Mouse (Mus musculus) liver, embryonic 15.5 days (tissue): ENCODE measurements around the gene Mthfd2l. TPM values are rescaled to one million over a fixed set of nuclear protein-coding genes. Genes with fewer than 3 reads are reported as not detected.

Source experiments
- ATAC-seq: fragments of 200-750 bp; cut with Nextera tagmentation; 2 replicates; pipeline ENCODE4 v1.8.0; 2017; ENCODE audit warnings: moderate number of reproducible peaks, mild to moderate bottlenecking, moderate library complexity; ENCODE audit not compliant: insufficient read depth
- H3K27ac ChIP-seq: fragments of 300-500 bp; sonication (generic); replicated peaks from 2 replicates; pipeline ENCODE4 v1.5.1; 2015; ENCODE audit warnings: mild to moderate bottlenecking, inconsistent platforms
- H3K27me3 ChIP-seq: fragments of 300-500 bp; sonication (generic); 2 replicates; pipeline ENCODE4 v1.6.1; 2015; ENCODE audit warnings: mild to moderate bottlenecking, inconsistent platforms
- H3K36me3 ChIP-seq: fragments of 300-500 bp; sonication (generic); replicated peaks from 2 replicates; pipeline ENCODE4 v1.6.1; 2015; ENCODE audit warnings: moderate library complexity, mild to moderate bottlenecking, inconsistent platforms
- H3K4me1 ChIP-seq: fragments of 300-500 bp; sonication (generic); replicated peaks from 2 replicates; pipeline ENCODE4 v1.6.1; 2015; ENCODE audit warnings: inconsistent platforms
- H3K4me2 ChIP-seq: fragments of 300-500 bp; sonication (generic); 2 replicates; pipeline ENCODE4 v1.6.1; 2015; ENCODE audit warnings: moderate library complexity, mild to moderate bottlenecking, inconsistent platforms
- H3K4me3 ChIP-seq: fragments of 300-500 bp; sonication (generic); replicated peaks from 2 replicates; pipeline ENCODE4 v1.5.1; 2015; ENCODE audit warnings: mild to moderate bottlenecking, inconsistent platforms
- H3K9ac ChIP-seq: fragments of 300-500 bp; sonication (generic); 2 replicates; pipeline ENCODE4 v1.6.1; 2015; ENCODE audit warnings: moderate library complexity, mild to moderate bottlenecking, inconsistent platforms
- H3K9me3 ChIP-seq: fragments of 300-500 bp; sonication (generic); replicated peaks from 2 replicates; pipeline ENCODE4 v1.6.1; 2016; ENCODE audit warnings: inconsistent platforms
- WGBS: fragments of 180-500 bp; shearing (Covaris S2); methylation state at CpG from one replicate; pipeline ENCODE4 v1.1.7; 2015; ENCODE audit warnings: mixed read lengths; ENCODE audit not compliant: insufficient replicate concordance; 5-methylcytosine and 5-hydroxymethylcytosine counted together
- polyA plus RNA-seq: library from polyadenylated mRNA; unstranded; fragments of >200 nt; fragmentation: Nextera tagmentation; extraction: Ambion mirVana; gene quantifications from 2 replicates; pipeline ENCODE4 v1.2.1, GENCODE M21; 2015

Mthfd2l gene
- polyA plus RNA-seq, 1 experiment from 2014 or later: 6.7 TPM

GRCm38 (mm10) chr5:90949499-90949898 lies 18.6 kb downstream of the Mthfd2l start:
- Histone ChIP-seq H3K27me3 (no peaks in the 10 kb centered on the region), H3K9ac (no peak overlapping the region), H3K4me1 (peaks cover 20% of the 10 kb centered on the region), H3K9me3 (no peaks in the 10 kb centered on the region), H3K27ac (no peak overlapping the region), H3K4me2 (no peak overlapping the region), H3K36me3 (no peaks in the 10 kb centered on the region), H3K4me3 (no peak overlapping the region)
- 22% methylated on average over 15 of the region's 15 CpGs for WGBS
- ATAC-seq: no peak

- Histone ChIP-seq H3K27me3 (no peaks in the 10 kb centered on the region), H3K4me2 (no peak overlapping the region), H3K4me1 (peaks cover 7% of the 10 kb centered on the region), H3K4me3 (no peak overlapping the region), H3K36me3 (no peaks in the 10 kb centered on the region), H3K9ac (no peak overlapping the region), H3K9me3 (no peaks in the 10 kb centered on the region), H3K27ac (no peak overlapping the region)
- no peak for ATAC-seq
- WGBS: 33% methylated on average over 2 of the region's 2 CpGs
These were observed 20.6 kb downstream of the Mthfd2l start for GRCm38 (mm10) chr5:90951475-90951874.

- Histone ChIP-seq H3K27ac (no peak overlapping the region), H3K9me3 (no peaks in the 10 kb centered on the region), H3K4me1 (no peaks in the 10 kb centered on the region), H3K4me2 (no peak overlapping the region), H3K9ac (no peak overlapping the region), H3K27me3 (no peaks in the 10 kb centered on the region), H3K36me3 (no peaks in the 10 kb centered on the region), H3K4me3 (no peak overlapping the region)
- ATAC-seq: no peak
- WGBS: 56% methylated on average over 8 of the region's 8 CpGs
These were observed 22.0 kb downstream of the Mthfd2l start for GRCm38 (mm10) chr5:90952731-90953481.

GRCm38 (mm10) chr5:90964316-90964715 lies 33.4 kb downstream of the Mthfd2l start:
- Histone ChIP-seq H3K36me3 (no peaks in the 10 kb centered on the region), H3K27me3 (no peaks in the 10 kb centered on the region), H3K9ac (no peak overlapping the region), H3K4me3 (no peak overlapping the region), H3K4me1 (no peaks in the 10 kb centered on the region), H3K4me2 (no peak overlapping the region), H3K9me3 (no peaks in the 10 kb centered on the region), H3K27ac (no peak overlapping the region)
- ATAC-seq: no peak
- 51% methylated on average over 4 of the region's 4 CpGs for WGBS

GRCm38 (mm10) chr5:90964764-90965163 lies 33.8 kb downstream of the Mthfd2l start:
- Histone ChIP-seq H3K4me3 (no peak overlapping the region), H3K27me3 (no peaks in the 10 kb centered on the region), H3K27ac (no peak overlapping the region), H3K36me3 (no peaks in the 10 kb centered on the region), H3K9ac (no peak overlapping the region), H3K9me3 (no peaks in the 10 kb centered on the region), H3K4me1 (no peaks in the 10 kb centered on the region), H3K4me2 (no peak overlapping the region)
- no peak for ATAC-seq
- WGBS: 54% methylated on average over 4 of the region's 4 CpGs

GRCm38 (mm10) chr5:90965386-90965785 lies 34.5 kb downstream of the Mthfd2l start:
- Histone ChIP-seq H3K9me3 (no peaks in the 10 kb centered on the region), H3K36me3 (no peaks in the 10 kb centered on the region), H3K4me3 (no peak overlapping the region), H3K27ac (no peak overlapping the region), H3K9ac (no peak overlapping the region), H3K4me2 (no peak overlapping the region), H3K27me3 (no peaks in the 10 kb centered on the region), H3K4me1 (no peaks in the 10 kb centered on the region)
- 48% methylated on average over 4 of the region's 4 CpGs for WGBS
- no peak for ATAC-seq

GRCm38 (mm10) chr5:90977244-90977643 lies 46.3 kb downstream of the Mthfd2l start:
- Histone ChIP-seq H3K4me2 (no peak overlapping the region), H3K4me3 (no peak overlapping the region), H3K36me3 (no peaks in the 10 kb centered on the region), H3K27me3 (no peaks in the 10 kb centered on the region), H3K9ac (no peak overlapping the region), H3K4me1 (no peaks in the 10 kb centered on the region), H3K9me3 (no peaks in the 10 kb centered on the region), H3K27ac (no peak overlapping the region)
- ATAC-seq: no peak
- WGBS: 81% methylated on average over 4 of the region's 4 CpGs

GRCm38 (mm10) chr5:90980297-90980696 lies 49.4 kb downstream of the Mthfd2l start:
- Histone ChIP-seq H3K4me2 (no peak overlapping the region), H3K27ac (no peak overlapping the region), H3K9ac (no peak overlapping the region), H3K36me3 (no peaks in the 10 kb centered on the region), H3K9me3 (no peaks in the 10 kb centered on the region), H3K4me3 (no peak overlapping the region), H3K4me1 (no peaks in the 10 kb centered on the region), H3K27me3 (no peaks in the 10 kb centered on the region)
- WGBS: 74% methylated on average over 7 of the region's 7 CpGs
- no peak for ATAC-seq

GRCm38 (mm10) chr5:90987605-90988004 lies 56.7 kb downstream of the Mthfd2l start:
- Histone ChIP-seq H3K9me3 (no peaks in the 10 kb centered on the region), H3K4me1 (no peaks in the 10 kb centered on the region), H3K27me3 (no peaks in the 10 kb centered on the region), H3K9ac (no peak overlapping the region), H3K36me3 (no peaks in the 10 kb centered on the region), H3K4me2 (no peak overlapping the region), H3K27ac (no peak overlapping the region), H3K4me3 (no peak overlapping the region)
- WGBS: 58% methylated on average over 5 of the region's 5 CpGs
- no peak for ATAC-seq

GRCm38 (mm10) chr5:90988149-90988548 lies 57.2 kb downstream of the Mthfd2l start:
- no peak for ATAC-seq
- no peaks in the 10 kb centered on the region for H3K9me3 ChIP-seq
- H3K4me1 ChIP-seq: no peaks in the 10 kb centered on the region
- 58% methylated on average over 3 of the region's 3 CpGs for WGBS
- H3K4me3 ChIP-seq: no peak overlapping the region
- no peaks in the 10 kb centered on the region for H3K27me3 ChIP-seq
- H3K36me3 ChIP-seq: no peaks in the 10 kb centered on the region
- no peak overlapping the region for H3K27ac ChIP-seq
- no peak overlapping the region for H3K4me2 ChIP-seq
- H3K9ac ChIP-seq: no peak overlapping the region

GRCm38 (mm10) chr5:90988592-90988991 lies 57.7 kb downstream of the Mthfd2l start:
- H3K4me1 ChIP-seq: no peaks in the 10 kb centered on the region
- no peaks in the 10 kb centered on the region for H3K9me3 ChIP-seq
- H3K27me3 ChIP-seq: no peaks in the 10 kb centered on the region
- H3K36me3 ChIP-seq: no peaks in the 10 kb centered on the region
- H3K4me3 ChIP-seq: no peak overlapping the region
- H3K9ac ChIP-seq: no peak overlapping the region
- H3K4me2 ChIP-seq: no peak overlapping the region
- WGBS: 63% methylated on average over 4 of the region's 4 CpGs
- ATAC-seq: no peak
- H3K27ac ChIP-seq: no peak overlapping the region

- ATAC-seq: no peak
- Histone ChIP-seq H3K9ac (no peak overlapping the region), H3K36me3 (no peaks in the 10 kb centered on the region), H3K27ac (no peak overlapping the region), H3K27me3 (no peaks in the 10 kb centered on the region), H3K4me1 (no peaks in the 10 kb centered on the region), H3K9me3 (no peaks in the 10 kb centered on the region), H3K4me2 (no peak overlapping the region), H3K4me3 (no peak overlapping the region)
- WGBS: 68% methylated on average over 8 of the region's 8 CpGs
These were observed 69.0 kb downstream of the Mthfd2l start for GRCm38 (mm10) chr5:90999942-91000341.
